Mouse (Mus musculus) CD4-positive, CD25-positive, alpha-beta regulatory T cell (primary cell): ENCODE results near the gene Gm9513. TPM values are rescaled to one million over a fixed set of nuclear protein-coding genes. Genes with fewer than 3 reads are reported as not detected.

Source experiments
- polyA plus RNA-seq: library from polyadenylated mRNA; unstranded; fragments of 100-300 nt; shearing (Covaris generic); gene quantifications from one replicate; pipeline ENCODE4 v1.2.1, GENCODE M21; 2017

Gm9513 gene
- polyA plus RNA-seq: not detected

DNA sequence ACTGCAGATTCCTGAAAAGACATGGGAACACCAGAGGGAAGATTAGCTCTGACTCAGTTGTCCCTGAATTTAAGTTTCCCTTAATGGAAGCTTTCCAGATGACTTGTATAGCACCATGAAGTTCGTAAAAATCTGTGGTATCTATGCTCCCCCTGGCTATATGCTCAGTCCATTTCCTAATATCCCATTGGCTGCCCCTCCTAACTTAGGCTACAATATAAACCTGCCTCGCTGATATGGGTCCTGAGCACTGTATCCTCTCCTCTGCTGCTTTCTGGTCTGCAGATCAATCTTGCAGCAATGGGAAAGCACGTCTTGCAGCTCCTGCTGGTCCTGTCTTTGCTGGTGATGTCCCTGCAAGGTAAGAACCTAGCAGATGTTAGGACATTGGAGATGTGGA is at the start of gene Gm9513:
Gm9513 (plus strand) TSS at position 301 of the 400 bp plus-strand sequence.

DNA sequence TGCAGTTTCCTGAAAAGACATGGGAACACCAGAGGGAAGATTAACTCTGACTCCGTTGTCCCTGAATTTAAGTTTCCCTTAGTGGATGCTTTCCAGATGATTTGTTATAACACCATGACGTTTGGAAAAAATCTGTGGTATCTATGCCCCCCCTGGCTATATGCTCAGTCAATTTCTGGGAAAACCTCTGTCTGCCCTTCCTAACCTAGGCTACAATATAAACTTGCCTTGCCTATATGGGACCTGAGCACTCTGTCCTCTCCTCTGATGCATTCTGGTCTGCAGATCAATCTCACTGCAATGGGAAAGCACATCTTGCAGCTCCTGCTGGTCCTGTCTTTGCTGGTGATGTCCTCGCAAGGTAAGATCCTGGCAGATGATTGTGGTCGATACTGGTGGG is 43.9 kb upstream of the Gm9513 start, which contains the start of gene Gm7257:
Gm7257 (plus strand) TSS at position 301 of the 400 bp plus-strand sequence.

Other genes starting within 250 kb of the Gm9513 start
- not detected for gene Gm7257, start 43.8 kb upstream of the Gm9513 start, polyA plus RNA-seq
- 0.07 TPM for gene Gm5615, start 66.3 kb downstream of the Gm9513 start, polyA plus RNA-seq
- not detected for gene Gm17689, start 107.0 kb downstream of the Gm9513 start, polyA plus RNA-seq
- gene A630095E13Rik, start 167.7 kb downstream of the Gm9513 start, polyA plus RNA-seq: not detected
- not detected for gene Acrv1, start 217.6 kb downstream of the Gm9513 start, polyA plus RNA-seq